ENCODE assay signal across 8 mouse cellular contexts in the genomic region with DNA sequence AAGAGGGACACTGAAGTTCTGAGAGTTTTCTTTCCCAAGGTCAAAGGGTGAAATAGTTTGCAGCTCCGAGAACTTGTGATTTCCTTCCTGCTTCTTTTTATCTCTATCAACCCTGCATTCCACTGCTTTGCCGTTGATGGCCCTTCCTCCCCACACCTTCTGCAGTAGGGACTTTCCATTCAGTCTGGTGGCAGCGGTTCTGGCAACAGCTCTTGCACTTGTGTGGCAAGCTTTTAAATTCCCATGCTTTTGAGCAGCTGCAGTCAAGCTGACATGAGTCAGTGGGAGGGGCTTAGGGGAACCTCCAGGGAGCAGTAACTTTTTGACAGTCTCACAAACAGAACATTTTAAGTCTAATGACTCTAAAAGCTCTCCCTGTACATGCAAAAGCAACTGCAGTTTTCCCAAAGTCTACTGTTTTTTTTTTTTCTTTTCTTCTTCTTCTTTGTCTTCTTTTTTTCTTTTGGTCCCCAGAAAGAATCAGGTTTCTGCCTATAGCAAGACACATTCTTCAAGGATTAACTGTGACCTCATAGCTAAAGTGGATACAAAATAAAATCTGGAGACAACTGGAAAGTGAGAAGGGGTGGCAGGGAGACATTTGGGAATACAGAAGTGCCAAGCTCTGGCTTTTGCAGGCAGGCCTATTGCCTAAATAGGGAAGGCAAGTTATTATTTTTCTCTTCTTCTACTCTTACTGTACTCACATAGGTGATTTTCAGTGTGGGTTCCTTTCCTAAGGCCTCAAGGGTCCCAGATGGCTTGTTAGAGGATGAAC.
A peak's percentile ranks its signal among the peaks of the same experiment; 100 is the strongest.
DNase-seq lines count a peak whose midpoint lies in the region; ATAC-seq lines count a peak whose summit lies in the region.

No protein-coding gene starts in this region.

- DNase-seq in 3T3-L1 (ENCODE audit: low read depth, low spot score) = peak; percentile 96
- DNase-seq in adrenal gland, adult 18-20 months (ENCODE audit: low spot score in 2 of 2) = peak; percentile 36 to 70
- DNase-seq in gastrocnemius, postnatal 25 days = peak; percentile 64
- DNase-seq in kidney, adult 8-10 months = peak; percentile 59 to 67
- peak; percentile 53 to 75 for DNase-seq in lung, postnatal 4 days
- DNase-seq in cerebellum, adult 9-11 months = no peak
- no peak for DNase-seq in frontal cortex, postnatal 36 days (ENCODE audit: low spot score in 2 of 2)

- no peak for ATAC-seq in erythroblast, adult 5-6 weeks (replicated peaks; ENCODE audit: low FRiP score, poor library complexity, severe bottlenecking)

Comparison
In these comparisons a context has a peak if more than half of its experiments do, and no peak if none do; other contexts are left out.
1. DNase-seq: peak in 3T3-L1 (single experiment), adrenal gland, adult 18-20 months (2 of 2), gastrocnemius, postnatal 25 days (single experiment), kidney, adult 8-10 months (2 of 2) and lung, postnatal 4 days (2 of 2); none in cerebellum, adult 9-11 months (single experiment) and frontal cortex, postnatal 36 days (0 of 2).